Mouse (Mus musculus): ENCODE measurements around the gene Mapkapk2.
A peak's percentile ranks its signal among the peaks of the same experiment; 100 is the strongest.
"Not testable (repeated sequence)": the region's sequence is repeated elsewhere in the genome, so short reads cannot be mapped to it uniquely, and the experiment has no call there.

The Mapkapk2 gene

DNA sequence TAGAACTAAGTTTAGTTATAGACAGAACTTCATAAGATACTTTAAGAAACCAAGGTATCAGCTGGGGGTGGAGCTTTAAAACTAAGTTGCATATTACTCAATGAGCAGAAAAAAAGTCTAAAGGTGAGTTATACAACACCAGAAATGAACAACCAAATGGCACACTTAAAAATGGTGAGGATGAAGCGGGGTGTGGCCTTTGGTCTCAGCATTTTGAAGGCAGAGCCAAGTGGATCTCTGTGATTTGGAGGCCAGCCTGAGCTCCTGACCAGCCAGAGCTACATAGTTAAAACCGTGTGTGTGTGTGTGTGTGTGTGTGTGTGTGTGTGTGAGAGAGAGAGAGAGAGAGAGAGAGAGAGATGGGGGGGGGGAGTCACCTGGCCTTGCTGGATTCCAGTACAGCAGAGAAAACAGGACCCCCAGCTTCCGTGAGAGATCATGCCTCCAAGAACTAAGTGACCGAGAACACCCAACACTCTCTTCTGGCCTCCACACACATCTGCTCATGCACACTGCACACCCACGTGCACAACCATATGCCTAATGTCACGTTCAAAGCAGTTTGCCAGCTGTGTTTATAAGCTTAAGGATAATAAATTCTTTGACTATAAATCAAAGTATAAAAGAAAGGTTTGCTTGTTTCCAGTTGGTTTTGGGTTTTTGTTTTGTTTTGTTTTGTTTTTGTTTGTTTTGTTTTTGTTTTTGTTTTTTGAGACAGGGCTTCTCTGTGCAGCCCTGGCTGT lies 49.3 kb downstream of the Mapkapk2 start:
- no peak for DNase-seq

DNA sequence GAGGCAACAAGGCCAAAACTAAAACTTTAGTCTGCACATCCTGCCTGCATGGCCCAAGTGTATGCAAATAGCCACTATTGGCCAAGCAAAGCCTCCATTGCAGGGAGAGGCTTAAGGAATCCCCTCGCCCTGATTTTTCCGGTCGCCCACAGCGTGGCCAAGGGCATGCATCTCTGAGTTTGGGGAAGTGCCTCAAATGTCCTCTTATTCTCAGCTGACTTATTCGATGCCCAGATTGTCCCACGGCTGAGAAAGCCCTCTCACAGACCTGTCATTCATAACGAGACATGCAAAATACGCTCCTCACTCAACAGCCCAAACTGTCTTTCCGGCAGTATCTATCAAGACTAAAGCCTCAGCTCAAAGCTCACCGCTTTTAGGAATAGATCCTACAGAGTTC lies 51.0 kb downstream of the Mapkapk2 start:
- no peak for DNase-seq

DNA sequence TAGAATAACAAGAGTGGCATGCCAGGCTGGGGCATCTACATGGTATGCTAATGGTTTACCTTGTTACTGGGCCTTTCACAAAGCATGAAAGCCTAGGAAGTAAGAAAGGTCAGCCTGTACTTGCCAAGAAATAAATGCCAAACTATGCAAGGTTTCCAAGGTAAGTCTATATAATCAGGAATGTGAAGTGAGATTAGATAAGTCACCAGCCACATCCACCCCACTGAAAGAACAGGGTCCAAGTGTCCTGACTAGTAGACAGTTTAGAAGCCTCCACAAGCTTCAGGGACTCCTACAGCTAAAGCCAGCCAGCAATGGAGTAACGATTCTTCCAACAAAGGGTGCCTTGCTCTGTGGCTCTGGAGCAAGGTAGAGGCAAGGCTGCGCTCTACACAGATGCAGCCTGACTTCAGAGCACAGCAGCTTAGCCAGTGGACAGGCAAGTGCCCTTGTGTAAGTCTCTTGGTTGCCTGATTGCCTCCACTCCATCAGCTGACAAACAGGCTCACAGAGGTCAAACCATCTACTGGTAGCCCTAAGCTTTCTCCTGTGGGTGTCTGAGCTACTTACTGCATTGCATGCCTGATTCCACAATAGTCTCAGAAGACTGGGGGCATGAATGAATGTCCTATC lies 51.8 kb downstream of the Mapkapk2 start:
- no peak for DNase-seq

DNA sequence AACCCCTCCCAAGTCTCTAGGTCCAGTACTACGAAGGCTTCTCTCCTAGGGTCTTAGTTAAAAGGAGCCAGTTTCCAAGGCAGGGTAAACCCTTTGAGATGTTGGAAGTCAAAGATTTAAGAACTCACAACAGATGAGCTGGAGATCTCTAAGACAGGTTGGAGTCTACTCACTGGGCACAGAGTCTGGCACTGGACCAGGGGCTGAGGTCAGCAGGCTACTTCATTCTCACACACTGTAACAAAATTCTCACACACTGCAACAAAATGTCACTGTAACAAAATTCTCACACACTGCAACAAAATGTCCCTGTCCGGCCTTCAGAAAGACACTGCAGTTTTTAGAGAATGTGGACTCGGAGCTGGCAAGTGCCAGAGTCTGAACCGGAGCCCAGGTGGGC lies 54.0 kb downstream of the Mapkapk2 start:
- DNase-seq: peak in 1 of 2 experiments; percentile 52

DNA sequence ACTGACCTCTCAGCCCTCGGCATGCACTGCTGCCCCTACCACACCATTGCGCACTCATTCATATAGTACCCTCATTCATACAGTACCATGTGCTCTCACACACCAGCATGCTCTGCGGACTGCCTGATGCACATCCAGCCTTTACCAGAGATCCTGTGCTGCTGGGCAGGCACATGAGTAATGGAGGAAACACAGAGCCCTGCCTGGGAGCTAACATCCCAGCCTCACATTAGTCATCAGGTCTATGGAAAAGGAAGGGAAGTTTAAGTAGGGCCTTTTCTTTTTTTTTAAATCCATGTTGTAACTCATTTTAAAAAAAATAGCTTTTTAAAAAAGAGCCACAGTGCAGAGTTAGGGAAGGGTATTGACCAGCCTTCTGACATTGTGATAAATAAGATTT lies 54.9 kb downstream of the Mapkapk2 start:
- DNase-seq: no peak

DNA sequence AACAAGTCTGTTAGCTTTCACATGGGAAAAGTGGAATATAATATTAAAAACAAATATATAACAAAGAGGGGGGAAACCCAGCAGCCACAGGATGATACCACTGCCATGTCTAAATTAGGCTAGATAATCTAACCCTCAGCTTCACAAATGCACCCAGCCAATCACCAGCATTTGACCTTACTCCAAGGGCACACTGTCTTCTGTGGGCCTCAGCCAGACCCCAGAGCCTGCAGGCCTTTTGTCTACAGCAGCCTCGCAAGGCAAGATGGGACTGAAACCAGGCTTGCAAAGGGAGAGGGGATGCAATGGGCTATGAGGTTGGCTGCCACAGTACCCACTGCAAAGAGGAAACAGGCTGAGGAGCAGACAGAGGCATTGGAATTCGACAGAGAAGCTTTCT lies 55.4 kb downstream of the Mapkapk2 start:
- DNase-seq: no peak

DNA sequence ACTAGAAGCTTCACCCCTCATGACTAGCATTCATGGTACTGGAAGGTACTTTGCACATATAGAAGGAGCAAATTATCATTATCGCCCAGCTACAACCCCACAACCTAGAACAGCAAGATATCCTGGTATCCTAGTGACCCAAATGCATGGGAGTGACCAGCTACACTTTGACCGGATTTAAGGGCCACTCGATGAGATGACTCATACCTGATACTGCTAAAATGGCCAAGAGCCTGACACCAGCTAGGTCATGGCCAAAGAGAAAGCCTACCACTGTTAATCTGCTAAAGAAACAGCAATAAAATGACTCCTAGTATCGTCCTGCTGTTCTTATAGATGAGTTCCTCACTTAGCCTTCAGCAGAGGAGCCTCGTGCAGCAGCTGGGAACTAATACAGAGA lies 58.1 kb downstream of the Mapkapk2 start:
- no peak for DNase-seq

DNA sequence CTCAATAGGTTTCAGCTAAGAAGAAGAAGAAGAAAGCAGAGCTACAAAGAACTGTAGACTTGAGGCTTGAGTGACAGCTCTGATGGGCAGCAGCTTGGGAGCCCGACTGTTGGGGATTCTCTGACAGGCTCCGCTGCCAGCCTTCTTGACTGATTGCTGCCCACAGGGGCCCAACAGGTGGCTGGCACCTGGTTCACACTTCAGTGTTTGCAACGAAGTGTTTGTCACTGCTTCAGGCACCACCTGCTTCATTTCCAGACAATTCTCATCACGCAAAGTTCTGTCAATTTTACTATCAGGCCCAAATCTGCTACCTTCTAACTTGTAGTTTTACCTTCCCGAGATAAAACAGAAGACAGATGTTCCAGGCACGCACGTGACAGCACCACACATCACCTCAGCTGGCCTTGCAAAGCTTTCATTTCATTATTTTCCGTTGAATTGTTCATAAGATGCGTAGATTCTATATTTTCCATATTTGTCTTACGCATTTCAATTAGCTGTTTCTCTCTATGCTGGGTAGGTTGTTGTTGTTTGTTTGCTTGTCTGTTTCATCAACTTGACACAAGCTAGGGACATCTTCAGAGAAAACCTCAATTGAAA lies 59.1 kb downstream of the Mapkapk2 start:
- no peak for DNase-seq

DNA sequence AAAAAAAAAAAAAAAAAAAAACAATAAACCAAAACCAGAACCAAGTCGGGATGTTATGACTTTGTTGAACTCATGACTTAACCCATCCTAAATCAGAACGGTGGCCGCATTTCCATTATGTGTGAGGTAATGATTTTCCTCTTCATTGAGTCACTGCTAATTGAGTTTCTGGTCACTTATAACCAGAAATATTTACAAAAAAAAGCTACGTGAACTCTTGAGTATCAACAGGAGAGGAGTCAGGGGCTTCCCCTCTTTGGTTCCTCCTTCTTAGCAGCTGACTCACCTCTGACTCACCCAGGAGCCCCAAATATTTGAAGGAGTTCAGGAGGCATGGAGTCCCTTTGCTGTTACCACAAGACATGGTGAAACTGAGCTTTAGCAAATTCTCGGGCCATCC lies 59.6 kb downstream of the Mapkapk2 start:
- DNase-seq: no peak

DNA sequence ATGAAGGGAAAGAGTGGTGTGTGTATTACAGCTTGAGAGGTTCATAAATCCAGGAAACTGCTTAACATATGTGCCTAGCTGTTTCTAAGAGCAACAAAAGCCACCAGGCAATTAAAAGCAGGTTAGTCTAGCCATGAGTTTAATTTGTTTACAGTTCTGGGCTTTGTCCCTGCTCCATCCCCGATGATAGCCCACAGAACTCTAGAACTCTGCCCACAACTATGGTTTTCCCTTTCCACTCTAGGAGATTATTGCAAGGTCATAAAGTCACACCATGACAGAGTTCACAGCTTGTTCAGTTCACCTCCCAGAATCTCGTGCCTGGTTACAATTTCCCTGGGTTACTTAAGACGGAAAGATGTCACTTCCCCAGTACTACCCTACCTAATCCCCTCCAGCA lies 66.4 kb downstream of the Mapkapk2 start:
- no peak for DNase-seq

DNA sequence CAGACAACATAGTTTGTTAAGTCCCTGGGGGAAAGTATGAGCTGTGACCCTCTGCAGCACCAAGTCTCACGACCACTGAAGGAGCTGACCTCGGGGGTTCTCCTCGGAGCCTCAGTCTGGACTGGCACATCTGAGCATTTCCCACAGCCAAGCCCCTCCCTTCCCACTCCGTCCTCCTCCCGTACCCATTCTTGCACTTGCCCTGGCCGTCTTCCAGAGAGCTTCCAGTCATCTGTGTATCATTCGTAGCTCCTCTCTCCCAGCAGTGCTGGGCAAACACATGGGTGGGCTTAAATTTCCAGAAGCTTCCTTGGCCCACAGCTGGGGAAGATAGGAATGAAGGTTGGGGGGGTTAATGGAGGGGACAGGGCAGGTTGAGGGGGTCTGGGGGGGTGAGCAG lies 67.4 kb downstream of the Mapkapk2 start:
- peak; percentile 35 to 64 for DNase-seq

DNA sequence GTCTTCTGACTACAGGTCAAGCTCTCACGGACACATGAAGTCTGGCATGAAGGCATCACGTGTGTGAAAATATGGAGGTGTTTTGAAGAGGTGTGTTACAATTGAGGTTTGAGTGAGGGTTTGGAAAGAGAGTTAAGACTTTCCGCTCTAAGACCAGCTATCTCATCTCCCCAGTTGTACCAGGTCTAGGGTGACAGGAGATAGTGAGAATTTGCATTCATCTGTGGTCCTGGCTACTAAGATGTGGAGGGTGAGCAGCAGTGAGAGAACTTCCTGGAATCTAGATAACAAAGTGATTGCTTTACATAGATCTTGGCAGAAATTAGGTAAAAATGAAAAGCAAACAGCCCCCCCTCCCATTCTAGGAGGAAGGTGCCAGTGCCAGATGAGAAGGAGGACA lies 68.4 kb downstream of the Mapkapk2 start:
- DNase-seq: no peak

DNA sequence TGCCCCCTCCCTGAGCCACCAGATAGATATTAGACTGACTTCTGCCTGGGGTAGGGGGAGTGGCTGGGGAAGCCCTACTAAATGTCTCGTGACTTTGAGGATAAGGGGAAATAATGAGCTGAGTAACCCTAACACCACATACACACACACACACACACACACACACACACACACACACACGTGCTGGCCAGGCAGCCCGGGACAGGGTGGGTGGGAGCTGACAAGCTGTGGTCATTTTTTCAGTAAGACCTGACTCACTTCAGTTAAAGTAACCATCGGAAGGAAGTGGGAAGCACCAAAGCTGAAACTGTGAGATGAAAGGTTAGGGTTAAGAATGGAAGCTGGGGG lies 71.8 kb downstream of the Mapkapk2 start:
- no peak for DNase-seq

DNA sequence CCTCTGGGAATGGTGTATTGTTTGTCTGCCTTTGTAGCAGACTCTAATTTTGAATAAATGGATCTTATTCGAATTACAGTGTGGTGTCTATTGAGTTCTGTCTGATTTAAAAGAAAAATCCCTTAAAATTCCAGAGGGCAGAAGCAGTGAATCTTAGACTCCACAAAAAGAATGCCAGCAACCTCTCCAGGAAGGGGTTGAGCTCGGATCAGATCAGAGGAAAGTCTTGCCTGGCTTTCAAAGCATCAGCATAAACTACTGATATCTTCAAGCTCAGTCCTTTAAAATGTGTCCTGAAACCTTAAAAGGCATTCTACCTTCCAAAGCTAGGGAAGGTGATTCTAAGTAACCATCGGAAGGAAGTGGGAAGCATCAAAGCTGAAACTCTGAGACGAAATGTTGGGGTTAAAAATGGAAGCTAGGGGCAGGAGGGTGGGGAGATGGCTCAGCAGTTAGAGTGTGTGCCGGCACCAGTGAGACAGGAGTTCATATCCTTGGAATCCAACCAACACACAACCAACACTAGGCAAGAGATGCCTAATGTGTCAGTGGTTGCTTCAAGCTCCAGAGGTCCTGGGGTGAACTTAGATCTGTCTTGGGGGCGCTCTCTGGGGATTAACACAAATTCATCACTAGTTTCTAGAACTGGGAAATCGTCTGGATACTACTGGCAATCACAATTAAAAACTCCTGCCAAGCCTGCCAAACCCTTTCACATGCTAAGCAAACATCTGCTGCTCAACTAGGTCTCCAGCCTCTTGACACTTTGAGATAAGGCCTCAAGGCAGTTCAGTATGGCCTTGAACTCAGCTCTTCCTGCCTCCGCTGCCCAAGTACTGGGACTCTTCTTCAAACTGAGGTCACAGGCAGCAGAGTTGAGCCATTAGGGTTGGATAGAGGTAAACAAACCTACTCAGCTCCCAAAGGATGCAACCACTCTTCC lies 72.5 kb downstream of the Mapkapk2 start:
- DNase-seq: no peak

DNA sequence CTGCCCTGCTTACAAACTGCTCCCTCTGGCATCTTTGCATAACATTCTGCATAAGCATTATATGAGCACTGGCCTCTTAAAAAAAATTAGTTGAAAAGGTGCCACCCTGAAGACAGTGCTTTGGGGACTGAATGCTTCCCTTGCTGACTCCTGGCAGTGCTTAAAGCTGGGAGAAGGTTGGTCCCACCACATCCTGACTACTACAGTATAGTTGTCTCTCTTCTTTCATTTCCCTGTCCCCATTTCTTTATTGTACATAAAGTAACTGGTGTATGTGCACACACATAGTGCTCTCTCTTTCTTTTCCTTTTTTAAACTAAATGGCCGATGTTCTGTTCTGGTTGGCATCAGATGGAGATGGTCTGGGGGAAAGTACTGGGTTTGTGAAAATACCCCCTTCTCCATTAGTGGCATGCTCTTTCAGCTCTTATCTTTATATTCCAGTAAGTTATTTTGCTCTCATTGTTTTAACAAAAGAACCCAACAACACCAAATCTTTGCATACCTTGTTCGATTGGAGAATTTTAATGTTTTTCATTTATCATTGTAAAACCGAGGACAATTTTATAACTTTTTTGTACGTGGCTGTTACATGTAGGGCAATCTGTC lies 74.3 kb downstream of the Mapkapk2 start:
- DNase-seq: not testable (repeated sequence)

DNA sequence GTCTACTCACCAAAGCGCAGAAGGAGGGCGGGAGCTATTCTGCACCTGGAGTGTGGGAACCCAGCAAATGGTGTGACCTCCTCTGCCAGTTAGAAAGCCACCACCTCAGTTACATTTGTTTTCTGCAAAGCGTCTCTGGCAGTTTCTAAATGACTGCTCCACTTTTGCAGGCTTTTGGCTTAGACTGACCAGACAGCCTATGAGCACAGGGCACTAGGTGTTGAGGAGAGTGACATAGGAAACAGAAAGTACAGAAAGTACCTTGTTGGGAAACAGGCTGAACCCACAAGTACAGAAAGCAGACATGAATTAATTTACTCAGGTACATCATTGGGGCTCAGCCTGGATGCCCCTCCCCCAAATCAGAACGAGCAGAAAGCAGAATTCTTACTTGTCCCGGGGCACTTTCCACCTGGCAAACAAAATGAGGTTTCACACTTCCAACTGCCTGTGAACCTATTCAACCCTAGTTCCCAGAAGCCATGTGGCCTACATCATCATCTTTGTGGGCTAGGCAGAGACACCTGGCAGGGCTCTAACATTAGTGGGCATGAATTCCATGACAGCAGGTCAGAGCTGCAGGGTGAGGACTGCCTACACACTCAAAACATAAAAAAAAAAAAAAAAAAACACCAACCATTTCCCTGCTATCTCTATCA lies 74.9 kb downstream of the Mapkapk2 start:
- DNase-seq: peak; percentile 59 to 69

DNA sequence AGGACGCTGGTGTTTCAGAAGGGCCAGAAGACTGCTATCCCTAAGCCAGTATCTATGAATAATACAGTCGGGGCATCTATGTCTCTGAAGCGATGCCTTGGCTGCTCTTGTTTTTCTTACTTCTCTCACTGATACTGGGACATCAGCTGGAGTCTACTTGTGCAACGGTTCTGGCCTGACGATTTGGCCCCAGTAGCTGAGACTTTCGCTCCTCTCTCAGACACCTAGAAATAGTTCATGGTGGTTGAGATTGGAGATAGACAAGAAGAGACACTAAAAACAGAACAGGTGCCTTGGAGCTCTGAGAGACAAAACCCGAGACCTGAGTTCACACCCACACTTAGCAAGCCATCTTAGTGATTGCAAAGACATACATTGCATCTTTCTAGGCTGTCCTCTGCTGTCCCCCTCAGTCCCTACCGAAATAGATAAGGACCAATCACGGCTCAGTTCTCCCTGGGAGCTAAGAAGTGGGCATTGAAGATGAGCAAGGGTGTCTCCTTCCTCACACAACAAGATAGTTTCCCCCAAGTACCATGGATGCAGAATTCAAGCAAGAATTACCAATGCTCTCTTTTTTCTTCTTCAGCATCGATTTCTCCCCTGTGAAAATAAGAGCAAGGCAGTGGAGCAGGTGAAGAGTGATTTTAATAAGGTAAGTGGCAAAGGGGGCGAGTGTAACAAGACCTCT lies 75.6 kb downstream of the Mapkapk2 start:
- no peak for DNase-seq

DNA sequence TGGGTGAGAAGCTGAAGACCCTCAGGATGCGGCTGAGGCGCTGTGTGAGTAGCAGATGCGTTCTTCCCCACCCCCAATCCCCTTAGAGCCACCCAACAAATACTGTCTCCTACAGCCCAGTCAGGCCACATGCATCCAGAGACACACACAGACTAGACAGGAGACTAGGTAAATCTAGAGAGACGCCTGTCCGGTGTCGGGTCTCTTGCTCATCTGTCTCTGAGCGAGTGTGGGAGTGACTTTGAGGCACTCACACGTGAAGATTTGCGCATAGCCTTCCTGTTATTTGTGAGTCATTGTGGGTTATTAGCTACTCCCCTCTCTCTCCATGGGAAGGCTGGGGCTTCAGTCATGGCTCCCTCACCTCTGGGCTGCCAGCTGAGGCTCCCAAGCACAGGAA lies 76.2 kb downstream of the Mapkapk2 start:
- no peak for DNase-seq

DNA sequence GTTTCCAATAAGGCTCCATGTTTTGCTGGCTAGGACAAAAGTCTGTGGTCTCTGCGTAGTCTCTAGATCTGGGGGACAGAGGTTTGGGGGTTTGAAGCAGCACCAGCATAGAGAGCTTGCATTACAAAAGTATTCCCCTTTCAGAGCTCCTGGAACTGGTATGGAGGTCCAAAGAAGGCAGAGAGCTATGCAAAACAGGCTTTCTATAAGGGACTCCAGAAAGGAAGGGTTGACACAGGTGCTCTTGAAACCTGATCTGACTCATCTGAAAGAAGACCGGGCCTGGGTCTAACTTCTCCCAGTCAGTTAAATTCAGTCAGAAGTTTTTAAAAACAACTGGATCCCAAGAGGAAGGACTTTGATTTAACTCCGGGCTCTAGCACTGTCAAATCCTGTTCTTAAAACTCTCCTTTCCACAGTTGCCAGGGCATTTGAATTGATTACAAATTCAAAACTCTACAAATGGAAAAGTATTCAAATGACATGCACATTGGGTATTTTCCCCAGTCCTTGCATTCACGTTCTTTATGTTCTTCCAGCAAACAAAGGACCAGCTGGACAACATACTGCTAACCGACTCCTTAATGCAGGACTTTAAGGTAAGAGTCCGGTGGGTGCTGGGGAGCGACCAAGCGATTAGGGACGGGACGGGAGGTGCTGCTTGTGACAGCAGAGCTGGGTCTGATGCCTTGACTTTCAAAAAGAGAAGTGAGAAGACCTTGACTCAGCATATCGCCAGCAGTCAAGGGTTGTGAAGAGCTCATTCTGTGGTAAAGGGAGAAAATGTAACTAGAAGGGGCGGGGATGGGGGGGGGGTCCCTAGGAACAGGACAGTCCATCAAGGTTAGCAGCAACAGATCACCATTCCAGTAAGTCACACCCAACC lies 77.0 kb downstream of the Mapkapk2 start:
- no peak for DNase-seq

DNA sequence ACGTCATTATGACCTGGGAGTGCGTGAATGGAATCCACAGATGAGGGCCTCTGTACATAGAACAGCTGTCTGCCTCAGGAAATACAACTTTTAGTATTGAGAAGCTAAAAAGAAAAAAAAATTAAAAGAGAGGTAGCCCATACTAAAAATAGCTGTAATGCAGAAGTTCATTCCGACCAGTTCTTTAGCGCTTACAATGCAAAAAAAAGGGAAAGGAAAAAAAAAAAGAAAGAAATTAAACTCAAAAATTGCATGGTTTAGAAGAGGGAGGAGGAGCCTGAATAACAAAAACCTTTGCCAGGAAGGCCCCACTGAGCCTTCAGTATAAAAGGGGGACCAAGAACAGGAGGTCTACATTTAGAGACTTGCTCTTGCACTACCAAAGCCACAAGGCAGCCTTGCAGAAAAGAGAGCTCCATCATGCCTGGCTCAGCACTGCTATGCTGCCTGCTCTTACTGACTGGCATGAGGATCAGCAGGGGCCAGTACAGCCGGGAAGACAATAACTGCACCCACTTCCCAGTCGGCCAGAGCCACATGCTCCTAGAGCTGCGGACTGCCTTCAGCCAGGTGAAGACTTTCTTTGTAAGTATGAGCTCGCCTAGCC lies 78.0 kb downstream of the Mapkapk2 start, which contains the start of gene Il10:
Gene Il10 (plus strand): TSS at position 354 of the 607 bp plus-strand sequence.
- DNase-seq: no peak
